Mouse (Mus musculus) kidney, adult 2 months (tissue): ENCODE measurements at regions not wholly inside any gene's neighbourhood (a gene's known extent, or its start where the extent isn't known, plus 50 kb on each side); places are given as distances from the start of the nearest gene placed in this dataset.

ENCODE experiments used
- DNase-seq: peaks from one replicate; pipeline ENCODE4 v3.0.0; 2021
- H3K27ac ChIP-seq: fragments of 200-500 bp; 2 replicates; pipeline ENCODE4 v1.5.1; 2012; ENCODE audit warnings: low read depth, low read length, control low read depth, inconsistent platforms; ENCODE audit not compliant: insufficient read depth
- H3K27me3 ChIP-seq: fragments of 200-500 bp; replicated peaks from 2 replicates; pipeline ENCODE4 v1.6.1; 2012; ENCODE audit warnings: mild to moderate bottlenecking, moderate library complexity, low read length, inconsistent platforms; ENCODE audit not compliant: control insufficient read depth, insufficient read depth
- H3K36me3 ChIP-seq: fragments of 200-500 bp; 2 replicates; pipeline ENCODE4 v1.6.1; 2012; ENCODE audit warnings: mild to moderate bottlenecking, moderate library complexity, low read length, inconsistent platforms; ENCODE audit not compliant: control insufficient read depth, insufficient read depth
- H3K4me1 ChIP-seq: fragments of 200-500 bp; 2 replicates; pipeline ENCODE4 v1.6.1; 2011; ENCODE audit warnings: low read length; ENCODE audit not compliant: control insufficient read depth, insufficient read depth
- H3K4me3 ChIP-seq: fragments of 200-500 bp; 2 replicates; pipeline ENCODE4 v1.5.1; 2011; ENCODE audit warnings: mild to moderate bottlenecking, low read depth, low read length, control low read depth; ENCODE audit not compliant: insufficient read depth
- CTCF ChIP-seq: fragments of 200-500 bp; conservative IDR thresholded peaks from 2 replicates; pipeline ENCODE4 v1.5.1; 2011; ENCODE audit warnings: low read depth, mild to moderate bottlenecking, control low read depth, low read length, moderate library complexity, mixed read lengths; ENCODE audit not compliant: insufficient read depth, insufficient read length
- POLR2A ChIP-seq: fragments of 200-500 bp; IDR thresholded peaks from one replicate; pipeline ENCODE4 v1.6.1; 2011; ENCODE audit warnings: low read depth, low read length, control low read depth
- WGBS: fragments of 180-500 bp; shearing (Covaris S2); methylation state at CpG from one replicate; pipeline ENCODE4 v1.1.7; 2018; 5-methylcytosine and 5-hydroxymethylcytosine counted together

DNA sequence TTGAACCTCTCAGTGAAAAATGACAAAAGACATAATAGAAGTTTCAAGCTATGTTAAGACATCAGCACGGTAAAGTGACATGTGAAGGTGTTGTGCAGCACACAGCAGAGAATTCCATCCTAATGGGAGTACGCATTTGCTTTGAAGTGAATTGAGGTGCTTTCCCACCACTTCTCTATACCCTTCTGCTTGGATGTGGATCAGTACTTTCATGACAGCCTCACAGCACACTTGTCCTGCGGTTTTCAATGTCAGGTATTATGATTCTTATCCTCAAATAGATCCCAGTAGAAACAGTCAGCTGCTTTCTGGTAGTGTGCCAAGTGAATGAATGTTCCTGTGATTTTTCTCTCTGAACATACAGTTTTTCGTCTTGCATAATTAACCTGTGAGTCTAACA lies 380.6 kb upstream of the Cntn5 start:
- H3K4me3 ChIP-seq = no peak overlapping the region
- 77% methylated on average over 4 of the region's 4 CpGs for WGBS
- no peaks in the 10 kb centered on the region for H3K4me1 ChIP-seq
- no peak overlapping the region for H3K27ac ChIP-seq
- H3K27me3 ChIP-seq = no peaks in the 10 kb centered on the region
- no peak for DNase-seq
- TF ChIP-seq CTCF (no peak), POLR2A (no peak)
- no peaks in the 10 kb centered on the region for H3K36me3 ChIP-seq

DNA sequence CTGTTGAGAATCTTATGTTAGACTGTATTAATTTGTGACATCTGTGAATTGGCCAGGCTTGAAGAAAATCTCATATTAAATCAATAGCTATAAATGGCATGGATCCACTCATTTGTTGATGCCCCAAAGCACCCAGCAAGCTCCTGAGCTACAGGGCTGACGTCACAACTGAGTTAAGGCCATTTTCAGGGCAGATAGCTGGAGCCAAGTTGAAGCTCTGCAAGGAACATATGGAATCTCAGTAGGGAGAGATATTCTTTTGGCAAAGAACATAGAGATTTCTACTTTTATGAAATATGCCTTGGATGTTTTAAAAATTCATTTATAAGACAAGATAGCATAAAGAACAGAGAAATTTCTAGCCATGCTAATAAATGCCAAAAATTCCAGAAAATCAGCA lies 380.0 kb upstream of the Cntn5 start:
- H3K36me3 ChIP-seq = no peaks in the 10 kb centered on the region
- DNase-seq = no peak
- no peaks in the 10 kb centered on the region for H3K27me3 ChIP-seq
- H3K4me3 ChIP-seq = no peak overlapping the region
- no peak overlapping the region for H3K27ac ChIP-seq
- no peaks in the 10 kb centered on the region for H3K4me1 ChIP-seq
- WGBS = 76% methylated on average over 1 of the region's 1 CpGs
- TF ChIP-seq CTCF (no peak), POLR2A (no peak)

DNA sequence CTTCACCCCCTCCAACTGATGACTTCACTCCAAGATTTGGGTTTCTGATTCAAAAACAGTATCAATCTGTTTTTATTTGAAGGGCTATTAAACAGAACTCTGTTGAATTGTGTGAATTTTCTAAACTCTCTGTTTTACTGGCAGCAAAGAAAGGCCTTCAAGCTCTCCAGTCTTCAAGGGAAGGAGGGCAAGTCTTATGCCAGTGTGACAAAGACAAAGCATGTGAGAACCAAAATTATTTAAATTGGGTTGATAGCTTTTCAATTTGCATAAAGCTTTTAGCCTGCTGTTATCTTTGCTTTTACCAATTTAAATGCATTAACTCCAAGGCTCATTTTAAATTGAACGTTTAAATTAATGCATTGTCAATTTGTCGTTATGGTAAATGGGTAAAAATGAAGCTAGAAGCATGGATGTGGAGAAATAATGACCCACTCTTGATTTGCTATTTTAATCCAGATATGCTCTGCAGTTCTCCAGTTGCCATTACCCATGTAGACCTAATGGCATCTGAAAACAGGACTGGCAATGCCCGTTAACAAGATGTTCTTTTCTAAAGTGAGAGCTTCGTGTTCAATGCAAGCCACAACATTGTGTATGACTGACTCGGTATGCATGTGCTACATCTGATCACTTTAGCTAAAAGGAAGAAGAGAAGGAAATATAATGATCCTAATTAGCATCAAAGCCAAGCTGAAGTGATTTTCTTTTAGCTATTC lies 375.0 kb upstream of the Cntn5 start:
- Histone ChIP-seq H3K36me3 (no peaks in the 10 kb centered on the region), H3K27ac (no peak overlapping the region), H3K4me3 (no peak overlapping the region), H3K4me1 (no peaks in the 10 kb centered on the region), H3K27me3 (no peaks in the 10 kb centered on the region)
- WGBS = 88% methylated on average over 5 of the region's 5 CpGs
- no peak for DNase-seq
- TF ChIP-seq CTCF (no peak), POLR2A (no peak)

DNA sequence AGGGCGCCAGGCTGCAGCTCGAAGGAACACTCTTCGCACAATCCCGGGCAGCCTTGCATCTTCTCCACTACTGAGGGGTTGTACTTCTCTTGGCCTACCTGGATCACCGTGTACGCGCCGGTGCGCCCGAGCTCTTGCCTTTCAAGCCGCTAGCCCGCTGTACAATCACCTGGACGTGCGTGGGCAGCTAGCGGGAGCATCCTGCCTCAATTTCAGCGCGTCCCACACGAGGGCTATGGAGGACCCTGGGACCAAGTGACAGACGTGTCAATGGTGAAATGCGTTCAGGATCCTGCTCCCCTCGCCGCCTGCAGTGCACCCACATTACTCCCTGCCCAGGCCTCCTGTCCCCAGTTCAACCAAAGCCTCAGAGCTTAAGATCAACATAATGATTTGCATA lies 373.2 kb upstream of the Cntn5 start:
- DNase-seq = no peak
- WGBS = 94% methylated on average over 22 of the region's 22 CpGs

DNA sequence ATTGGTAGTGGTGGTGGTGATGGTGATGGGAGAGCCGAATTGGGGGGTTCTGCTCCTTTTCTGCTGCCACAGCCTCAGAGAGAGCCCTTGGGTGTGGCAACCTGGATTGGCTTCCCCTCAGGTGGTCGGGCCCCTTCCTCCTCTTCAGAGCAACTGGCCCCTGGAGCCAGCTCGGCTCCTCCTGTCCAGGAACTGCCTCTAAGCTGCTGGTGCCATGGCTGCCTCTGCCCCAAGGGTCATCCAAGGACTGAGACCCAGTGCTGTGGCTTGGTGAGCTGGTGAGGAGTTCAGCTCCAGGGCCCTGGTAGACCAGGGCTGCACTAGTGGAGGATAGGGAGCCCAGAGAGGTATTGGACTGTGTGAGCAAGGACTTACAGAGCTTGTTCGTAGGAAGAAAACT lies 372.4 kb upstream of the Cntn5 start:
- Histone ChIP-seq H3K36me3 (no peaks in the 10 kb centered on the region), H3K4me1 (no peaks in the 10 kb centered on the region), H3K27me3 (no peaks in the 10 kb centered on the region), H3K4me3 (no peak overlapping the region), H3K27ac (no peak overlapping the region)
- DNase-seq = no peak
- WGBS = 76% methylated on average over 4 of the region's 4 CpGs
- TF ChIP-seq CTCF = no peak
- no peak for TF ChIP-seq POLR2A

More for the DNA sequence above, 373.2 kb upstream of the Cntn5 start:
- no peak overlapping the region for H3K27ac ChIP-seq
- no peaks in the 10 kb centered on the region for H3K36me3 ChIP-seq
- H3K27me3 ChIP-seq = no peaks in the 10 kb centered on the region
- no peaks in the 10 kb centered on the region for H3K4me1 ChIP-seq
- no peak overlapping the region for H3K4me3 ChIP-seq
- no peak for TF ChIP-seq CTCF
- TF ChIP-seq POLR2A = no peak

DNA sequence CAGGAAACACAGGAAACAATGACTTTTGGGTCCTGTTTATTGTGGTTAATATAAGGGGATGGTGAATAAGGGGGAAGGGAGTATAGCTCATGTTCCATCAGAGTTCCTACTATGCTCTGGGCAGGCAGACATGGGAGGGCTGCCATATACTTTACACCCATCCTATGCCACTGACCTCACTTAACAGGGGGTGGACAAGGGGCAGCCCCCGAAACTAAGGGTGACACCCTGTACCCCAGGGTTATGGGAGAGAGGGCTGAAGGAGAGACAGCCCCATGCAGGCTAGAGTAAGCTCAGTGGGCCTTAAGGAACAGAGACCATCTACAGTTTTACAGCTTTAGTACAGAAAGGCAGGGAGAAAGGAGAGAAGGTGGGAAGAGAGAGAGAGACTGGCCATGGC lies 352.3 kb upstream of the Cntn5 start:
- no peak for DNase-seq
- 75% methylated on average over 1 of the region's 1 CpGs for WGBS
- Histone ChIP-seq H3K36me3 (no peaks in the 10 kb centered on the region), H3K4me1 (no peaks in the 10 kb centered on the region), H3K27me3 (no peaks in the 10 kb centered on the region), H3K4me3 (no peak overlapping the region), H3K27ac (no peak overlapping the region)
- no peak for TF ChIP-seq CTCF
- no peak for TF ChIP-seq POLR2A

DNA sequence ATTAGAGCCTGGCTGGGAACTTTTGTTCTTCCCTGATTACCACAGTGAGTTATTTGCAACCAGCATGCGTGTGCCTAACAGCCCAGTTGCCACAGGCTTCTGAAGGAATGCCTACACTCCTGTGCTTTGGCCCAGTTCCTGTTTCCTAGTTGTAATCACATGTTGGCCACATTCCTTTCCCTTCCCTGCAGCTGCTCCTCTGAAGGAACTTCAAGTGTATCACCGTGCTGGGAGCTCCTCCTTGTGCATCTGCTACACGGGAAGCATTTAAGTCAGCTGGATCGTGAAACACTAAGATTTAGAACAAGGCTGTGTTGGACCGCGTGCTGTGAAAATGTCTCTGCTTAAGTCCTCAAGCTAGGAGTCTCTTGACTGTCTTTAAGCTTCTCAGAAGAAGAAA lies 302.3 kb upstream of the Cntn5 start:
- Histone ChIP-seq H3K4me1 (no peaks in the 10 kb centered on the region), H3K27ac (no peak overlapping the region), H3K27me3 (no peaks in the 10 kb centered on the region), H3K36me3 (no peaks in the 10 kb centered on the region), H3K4me3 (no peak overlapping the region)
- TF ChIP-seq POLR2A = no peak
- TF ChIP-seq CTCF = no peak
- WGBS = 57% methylated on average over 6 of the region's 6 CpGs
- DNase-seq = no peak

DNA sequence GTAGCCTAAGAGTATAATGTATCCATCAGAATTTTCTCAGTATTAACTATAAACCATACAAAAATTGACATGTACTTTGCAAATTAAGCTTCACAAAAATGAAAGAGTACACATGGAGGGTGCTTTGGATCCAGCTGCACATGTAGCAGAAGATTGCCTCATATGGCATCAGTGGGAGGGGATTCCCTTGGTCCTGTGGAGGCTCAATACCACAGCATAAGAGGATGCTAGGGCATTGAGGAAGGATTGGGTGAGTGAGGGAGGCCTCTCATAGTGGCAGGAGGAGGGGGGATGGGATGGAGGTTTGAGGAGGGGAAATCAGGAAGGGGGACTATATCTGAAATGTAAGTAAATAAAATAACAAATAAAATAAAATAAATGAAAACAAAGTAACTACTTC lies 301.7 kb upstream of the Cntn5 start:
- Histone ChIP-seq H3K4me3 (no peak overlapping the region), H3K4me1 (no peaks in the 10 kb centered on the region), H3K27ac (no peak overlapping the region), H3K36me3 (no peaks in the 10 kb centered on the region), H3K27me3 (no peaks in the 10 kb centered on the region)
- TF ChIP-seq CTCF = no peak
- no peak for TF ChIP-seq POLR2A
- no peak for DNase-seq
